ENCODE assay signal across 14 mouse cellular contexts in genomic region chr8:104610185-104610766, GRCm38 (mm10). TPM values are rescaled to one million over a fixed set of nuclear protein-coding genes. Genes with fewer than 3 reads are reported as not detected.
DNase-seq lines count a peak whose midpoint lies in the region; ATAC-seq lines count a peak whose summit lies in the region.
"Had no signal": no experiment of that assay in that cellular context is flagged by ENCODE, and none has a peak within 500 bp of the region (broad histone marks: within the 10 kb centered on the region; RNA-seq: fewer than 3 reads in every experiment).

No protein-coding gene starts in this region.

- no peaks in the 10 kb centered on the region for H3K9me3 ChIP-seq in embryonic facial prominence, embryonic 14.5 days (ENCODE audit: control insufficient read depth, low read length)
- H3K9me3 ChIP-seq in embryonic facial prominence, embryonic 10.5 days: no peaks in the 10 kb centered on the region
- no peaks in the 10 kb centered on the region for H3K9me3 ChIP-seq in heart, embryonic 11.5 days (replicated peaks; ENCODE audit: control insufficient read depth, low read length)
- no peaks in the 10 kb centered on the region for H3K9me3 ChIP-seq in forebrain, embryonic 14.5 days (replicated peaks; ENCODE audit: control insufficient read depth, low read length)
- H3K9me3 ChIP-seq: limb, embryonic 12.5 days; midbrain, embryonic 12.5 days had no signal

- WGBS in embryonic facial prominence, embryonic 14.5 days: 82% methylated on average over 12 of the region's 12 CpGs
- 83% methylated on average over 12 of the region's 12 CpGs for WGBS in embryonic facial prominence, embryonic 10.5 days
- 43% methylated on average over 12 of the region's 12 CpGs for WGBS in heart, embryonic 11.5 days (ENCODE audit: insufficient replicate concordance)
- WGBS in forebrain, embryonic 14.5 days: 79% methylated on average over 12 of the region's 12 CpGs

- no peak overlapping the region for H3K4me3 ChIP-seq in embryonic facial prominence, embryonic 14.5 days (ENCODE audit: low read depth, low read length)
- H3K4me3 ChIP-seq in embryonic facial prominence, embryonic 10.5 days: no peak overlapping the region
- no peak overlapping the region for H3K4me3 ChIP-seq in heart, embryonic 11.5 days (ENCODE audit: low read depth, low read length)
- H3K4me3 ChIP-seq in forebrain, embryonic 14.5 days (ENCODE audit: low read depth, low read length): no peak overlapping the region
- H3K4me3 ChIP-seq: limb, embryonic 12.5 days; midbrain, embryonic 12.5 days had no signal

- H3K27ac ChIP-seq in embryonic facial prominence, embryonic 14.5 days (replicated peaks; ENCODE audit: low read depth, low read length): no peak overlapping the region
- no peak overlapping the region for H3K27ac ChIP-seq in embryonic facial prominence, embryonic 10.5 days (replicated peaks)
- H3K27ac ChIP-seq in heart, embryonic 11.5 days (ENCODE audit: low read depth, low read length): peak overlapping the region; percentile 95
- no peak overlapping the region for H3K27ac ChIP-seq in forebrain, embryonic 14.5 days (ENCODE audit: low read depth, low read length)
- H3K27ac ChIP-seq: limb, embryonic 12.5 days; midbrain, embryonic 12.5 days had no signal

- peak; percentile 42; the same call in 1 of the 2 replicates for ATAC-seq in embryonic facial prominence, embryonic 14.5 days (ENCODE audit: low read depth)
- ATAC-seq in heart, embryonic 11.5 days (replicated peaks; ENCODE audit: insufficient number of reproducible peaks, low FRiP score, low TSS enrichment): peak; percentile 64
- ATAC-seq in forebrain, embryonic 14.5 days: no peak
- ATAC-seq: lung, postnatal 0 days; Patski had no signal

- no peaks in the 10 kb centered on the region for H3K27me3 ChIP-seq in embryonic facial prominence, embryonic 14.5 days (replicated peaks; ENCODE audit: control insufficient read depth, insufficient read depth, low read length)
- H3K27me3 ChIP-seq in embryonic facial prominence, embryonic 10.5 days (replicated peaks; ENCODE audit: low read depth, poor library complexity, severe bottlenecking): no peaks in the 10 kb centered on the region; the same call in 1 of the 2 replicates
- no peaks in the 10 kb centered on the region for H3K27me3 ChIP-seq in heart, embryonic 11.5 days (ENCODE audit: control insufficient read depth, insufficient read depth, low read length)
- no peaks in the 10 kb centered on the region for H3K27me3 ChIP-seq in forebrain, embryonic 14.5 days (replicated peaks; ENCODE audit: control insufficient read depth, insufficient read depth, low read length)
- H3K27me3 ChIP-seq: limb, embryonic 12.5 days; midbrain, embryonic 12.5 days; Patski had no signal

- no peaks in the 10 kb centered on the region for H3K4me1 ChIP-seq in embryonic facial prominence, embryonic 14.5 days (ENCODE audit: control insufficient read depth, insufficient read depth, low read length)
- H3K4me1 ChIP-seq in embryonic facial prominence, embryonic 10.5 days: peaks cover 9% of the 10 kb centered on the region; the same call in 1 of the 2 replicates
- H3K4me1 ChIP-seq in heart, embryonic 11.5 days (ENCODE audit: control insufficient read depth, insufficient read depth, low read length): peaks cover 63% of the 10 kb centered on the region
- H3K4me1 ChIP-seq in forebrain, embryonic 14.5 days (ENCODE audit: control insufficient read depth, insufficient read depth, low read length): no peaks in the 10 kb centered on the region
- H3K4me1 ChIP-seq: midbrain, embryonic 12.5 days had no signal

- peak; percentile 48 for DNase-seq in embryonic facial prominence, embryonic 14.5 days (ENCODE audit: low spot score)
- DNase-seq in embryonic facial prominence, embryonic 10.5 days (ENCODE audit: low spot score): no peak
- peak; percentile 44 for DNase-seq in lung, postnatal 10 days
- DNase-seq in lung, postnatal 25 days (ENCODE audit: low spot score): no peak
- DNase-seq in heart, postnatal 36 days: peak; percentile 61 to 68
- no peak for DNase-seq in forebrain, embryonic 14.5 days (ENCODE audit: low spot score)
- DNase-seq in left cerebral cortex, postnatal 36 days (ENCODE audit: low spot score in 2 of 2): no peak
- DNase-seq: cerebellum, adult 2 months; right cerebral cortex, postnatal 4 days had no signal

- H3K36me3 ChIP-seq in embryonic facial prominence, embryonic 14.5 days (ENCODE audit: control insufficient read depth, insufficient read depth, low read length): no peaks in the 10 kb centered on the region
- H3K36me3 ChIP-seq in embryonic facial prominence, embryonic 10.5 days (replicated peaks): no peaks in the 10 kb centered on the region
- H3K36me3 ChIP-seq in heart, embryonic 11.5 days (ENCODE audit: control insufficient read depth, insufficient read depth, low read length): no peaks in the 10 kb centered on the region
- H3K36me3 ChIP-seq in forebrain, embryonic 14.5 days (ENCODE audit: control insufficient read depth, insufficient read depth, low read length): no peaks in the 10 kb centered on the region
- H3K36me3 ChIP-seq: limb, embryonic 12.5 days; midbrain, embryonic 12.5 days had no signal

- H3K9ac ChIP-seq in embryonic facial prominence, embryonic 14.5 days (ENCODE audit: low read depth, low read length): no peak overlapping the region
- H3K9ac ChIP-seq in heart, embryonic 11.5 days (ENCODE audit: low read depth, low read length): peak overlapping the region; percentile 50; the same call in 1 of the 2 replicates
- no peak overlapping the region for H3K9ac ChIP-seq in forebrain, embryonic 14.5 days (ENCODE audit: low read length)
- H3K9ac ChIP-seq: limb, embryonic 12.5 days; midbrain, embryonic 12.5 days had no signal

- H3K4me2 ChIP-seq in embryonic facial prominence, embryonic 14.5 days (ENCODE audit: low read depth, low read length): no peak overlapping the region
- H3K4me2 ChIP-seq in heart, embryonic 11.5 days: peak overlapping the region; percentile 27
- no peak overlapping the region for H3K4me2 ChIP-seq in forebrain, embryonic 14.5 days (ENCODE audit: low read length)
- H3K4me2 ChIP-seq: limb, embryonic 12.5 days; midbrain, embryonic 12.5 days had no signal

- intact Hi-C loops in heart, postnatal 36 days (cut with DNase I): loop anchor here (1.0 kb wide), 1 partner anchor 19 kb away; no protein-coding TSS in a partner anchor
- intact Hi-C loops in left cerebral cortex, postnatal 36 days (cut with DNase I): no loop called here

RNA-seq across cellular contexts. Expression of gene Cdh16, which starts 13.9 kb away (rescaled TPM):
- polyA plus RNA-seq in embryonic facial prominence, embryonic 14.5 days (2014; fragmentation: Nextera tagmentation; extraction: Ambion mirVana): 1.9 and 2.1 TPM in 2 replicates
- polyA plus RNA-seq in embryonic facial prominence, embryonic 10.5 days (2016; fragmentation: Nextera tagmentation; extraction: Ambion mirVana): not detected in 2 replicates
- 14.5 and 16.4 TPM in 2 replicates for polyA plus RNA-seq in heart, embryonic 11.5 days (2014; fragmentation: Nextera tagmentation; extraction: Ambion mirVana)
- total RNA-seq in heart, postnatal 36 days (2021): 1 to 10 TPM; 3.1 TPM
- polyA plus RNA-seq in forebrain, embryonic 14.5 days (2014; fragmentation: Nextera tagmentation; extraction: Ambion mirVana): not detected in 2 replicates
- total RNA-seq in left cerebral cortex, postnatal 36 days (2021): not detected
- polyA plus RNA-seq: cerebellum, adult 2 months; limb, embryonic 12.5 days; midbrain, embryonic 12.5 days had no signal

RNA-seq across cellular contexts. Expression of gene Pdp2, which starts 19.0 kb away (rescaled TPM):
- polyA plus RNA-seq in embryonic facial prominence, embryonic 14.5 days (2014; fragmentation: Nextera tagmentation; extraction: Ambion mirVana): 8.1 and 8.2 TPM in 2 replicates
- 15.4 and 16.0 TPM in 2 replicates for polyA plus RNA-seq in embryonic facial prominence, embryonic 10.5 days (2016; fragmentation: Nextera tagmentation; extraction: Ambion mirVana)
- 9.5 and 10.2 TPM in 2 replicates for polyA plus RNA-seq in heart, embryonic 11.5 days (2014; fragmentation: Nextera tagmentation; extraction: Ambion mirVana)
- 10 to 100 TPM; 28.1 to 29.8 TPM for total RNA-seq in heart, postnatal 36 days (2021)
- polyA plus RNA-seq in forebrain, embryonic 14.5 days (2014; fragmentation: Nextera tagmentation; extraction: Ambion mirVana): 11.9 and 14.2 TPM in 2 replicates
- total RNA-seq in left cerebral cortex, postnatal 36 days (2021): 1 to 10 TPM; 8.1 to 9.0 TPM

RNA-seq across cellular contexts. Expression of gene Rrad, which starts 20.9 kb away (rescaled TPM):
- 40.5 and 54.7 TPM in 2 replicates for polyA plus RNA-seq in embryonic facial prominence, embryonic 14.5 days (2014; fragmentation: Nextera tagmentation; extraction: Ambion mirVana)
- 0.92 and 1.3 TPM in 2 replicates for polyA plus RNA-seq in embryonic facial prominence, embryonic 10.5 days (2016; fragmentation: Nextera tagmentation; extraction: Ambion mirVana)
- polyA plus RNA-seq in heart, embryonic 11.5 days (2014; fragmentation: Nextera tagmentation; extraction: Ambion mirVana): 300 and 328 TPM in 2 replicates
- 100 to 1,000 TPM; 355 to 387 TPM for total RNA-seq in heart, postnatal 36 days (2021)
- 2.1 and 3.0 TPM in 2 replicates for polyA plus RNA-seq in forebrain, embryonic 14.5 days (2014; fragmentation: Nextera tagmentation; extraction: Ambion mirVana)
- total RNA-seq in left cerebral cortex, postnatal 36 days (2021): 1 to 10 TPM; 3.5 to 4.4 TPM

RNA-seq across cellular contexts. Expression of gene Ciao2b, which starts 31.5 kb away (rescaled TPM):
- 81.3 and 87.9 TPM in 2 replicates for polyA plus RNA-seq in embryonic facial prominence, embryonic 14.5 days (2014; fragmentation: Nextera tagmentation; extraction: Ambion mirVana)
- polyA plus RNA-seq in embryonic facial prominence, embryonic 10.5 days (2016; fragmentation: Nextera tagmentation; extraction: Ambion mirVana): 97.6 and 98.6 TPM in 2 replicates
- polyA plus RNA-seq in heart, embryonic 11.5 days (2014; fragmentation: Nextera tagmentation; extraction: Ambion mirVana): 189 and 199 TPM in 2 replicates
- total RNA-seq in heart, postnatal 36 days (2021): 10 to 100 TPM; 61.2 to 67.6 TPM
- polyA plus RNA-seq in forebrain, embryonic 14.5 days (2014; fragmentation: Nextera tagmentation; extraction: Ambion mirVana): 136 and 154 TPM in 2 replicates
- 10 to 100 TPM; 31.4 to 33.5 TPM for total RNA-seq in left cerebral cortex, postnatal 36 days (2021)

Comparison
In these comparisons a context has a peak if more than half of its experiments do, and no peak if none do; other contexts are left out.
1. DNase-seq: peak in embryonic facial prominence, embryonic 14.5 days (single experiment), lung, postnatal 10 days (single experiment) and heart, postnatal 36 days (2 of 2); none in embryonic facial prominence, embryonic 10.5 days (single experiment), lung, postnatal 25 days (single experiment), forebrain, embryonic 14.5 days (single experiment) and left cerebral cortex, postnatal 36 days (0 of 2).
2. RNA of gene Rrad, which starts 20.9 kb away (polyA plus RNA-seq): 300 to 328 TPM in heart, embryonic 11.5 days and 40.5 to 54.7 TPM in embryonic facial prominence, embryonic 14.5 days; 2.1 to 3.0 TPM in forebrain, embryonic 14.5 days and 0.92 to 1.3 TPM in embryonic facial prominence, embryonic 10.5 days; every median in the first group is over 10 times any median in the second.